Mouse (Mus musculus) left cerebral cortex, adult 11 months (tissue): ENCODE data around the gene Tnfsf4.

Experiments used
- DNase-seq: peaks from one replicate; pipeline ENCODE4 v3.0.0; 2022; ENCODE audit warnings: low spot score

Gene Tnfsf4

DNA sequence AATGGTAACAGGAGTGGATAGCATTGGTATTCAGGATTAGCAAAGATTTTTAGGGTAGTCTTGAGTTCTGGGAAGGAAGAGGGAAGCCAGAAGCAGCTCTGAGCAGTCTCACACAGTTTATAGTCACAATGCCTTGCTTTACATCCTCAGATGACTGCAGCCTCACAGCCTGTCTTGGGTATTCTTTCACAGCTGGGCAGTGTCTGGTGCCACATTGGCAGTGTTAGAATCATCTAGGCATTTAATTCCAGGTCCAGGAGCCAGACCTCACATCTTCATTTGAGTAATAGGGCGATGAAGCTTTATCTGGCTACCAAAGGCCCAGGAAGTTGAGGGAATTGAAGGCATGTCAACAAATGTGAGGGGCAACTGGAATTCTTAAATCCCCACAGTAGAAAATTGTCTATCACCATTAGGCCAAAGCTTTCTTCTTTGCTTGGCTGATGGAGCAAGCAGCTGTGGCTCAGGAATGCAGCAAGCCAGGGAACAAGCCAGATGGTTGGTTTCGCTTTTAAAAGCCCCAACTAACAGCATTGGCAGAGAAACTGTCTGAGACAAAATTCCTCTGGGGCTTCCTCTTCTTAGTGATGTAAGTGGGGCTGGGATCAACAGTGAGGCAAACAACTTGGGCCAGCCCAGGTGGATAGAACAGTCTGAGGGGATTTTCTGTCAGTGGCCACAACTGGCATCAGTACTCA lies 68.3 kb downstream of the Tnfsf4 start:
- DNase-seq: peak; percentile 5
